Mouse (Mus musculus): Measurements from ENCODE around the gene Prmt3.

The Prmt3 gene

GRCm38 (mm10) chr7:49803511-49803910 lies 25.4 kb downstream of the Prmt3 start:
- no peak for DNase-seq

GRCm38 (mm10) chr7:49804638-49805165 lies 26.6 kb downstream of the Prmt3 start:
- DNase-seq, result no peak

- no peak for DNase-seq
These were observed 27.5 kb downstream of the Prmt3 start for GRCm38 (mm10) chr7:49805618-49806017.

DNA sequence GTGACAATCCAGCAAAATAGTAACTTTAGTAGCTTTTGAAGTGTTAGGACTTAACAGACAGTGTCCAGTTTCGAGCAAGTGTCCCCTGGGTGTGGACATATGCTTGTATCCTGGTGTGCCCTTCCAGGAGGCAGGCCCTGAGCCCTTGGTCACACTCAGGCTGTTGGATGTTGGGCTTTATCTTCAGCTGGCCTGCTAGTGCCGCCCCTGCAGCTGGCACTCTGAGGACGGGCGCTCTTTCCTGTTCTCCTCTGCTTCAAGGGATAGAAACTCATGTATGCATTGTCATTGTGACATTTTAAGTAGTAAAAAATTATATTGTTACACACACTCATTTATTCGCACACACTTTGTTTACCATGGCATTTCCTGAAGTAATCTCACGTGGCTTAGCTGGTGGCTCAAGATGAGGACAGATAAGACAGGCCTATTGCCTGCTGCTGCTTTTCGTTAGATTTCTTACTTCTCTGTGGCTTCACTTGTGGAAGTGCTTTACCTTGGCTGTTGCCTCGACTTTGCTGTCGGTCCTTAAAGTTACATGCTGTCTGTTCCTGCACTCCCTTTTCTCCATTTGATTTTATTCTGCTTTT lies 29.0 kb downstream of the Prmt3 start:
- no peak for DNase-seq

- DNase-seq, result no peak
These were observed 29.9 kb downstream of the Prmt3 start for GRCm38 (mm10) chr7:49807846-49808622.

- DNase-seq, result no peak
These were observed 31.0 kb downstream of the Prmt3 start for GRCm38 (mm10) chr7:49809100-49809499.

DNA sequence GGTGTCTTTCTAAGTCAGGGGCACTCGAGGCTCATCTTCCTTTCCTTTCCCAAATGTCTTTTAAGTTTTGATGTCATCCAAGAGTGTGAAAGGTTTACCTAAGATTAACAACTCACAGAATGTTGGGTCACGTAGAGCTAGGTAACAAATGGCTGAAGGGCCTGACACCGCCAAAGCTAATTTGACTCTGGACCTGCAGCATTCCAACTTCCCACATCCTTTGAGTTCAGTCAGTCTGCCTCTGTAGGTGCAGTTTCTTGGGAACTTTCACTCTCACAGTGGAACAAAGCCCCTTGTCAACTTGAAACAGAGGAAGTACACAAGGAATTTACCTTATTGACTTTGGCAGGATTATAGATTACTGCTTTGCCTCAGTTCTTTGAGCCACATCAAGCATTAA lies 31.4 kb downstream of the Prmt3 start:
- DNase-seq, result no peak

- DNase-seq, result no peak
These were observed 33.2 kb downstream of the Prmt3 start for GRCm38 (mm10) chr7:49811346-49811745.

- DNase-seq, result no peak
These were observed 41.2 kb downstream of the Prmt3 start for GRCm38 (mm10) chr7:49819393-49819792.

GRCm38 (mm10) chr7:49821370-49821769 lies 43.2 kb downstream of the Prmt3 start:
- DNase-seq, result no peak

DNA sequence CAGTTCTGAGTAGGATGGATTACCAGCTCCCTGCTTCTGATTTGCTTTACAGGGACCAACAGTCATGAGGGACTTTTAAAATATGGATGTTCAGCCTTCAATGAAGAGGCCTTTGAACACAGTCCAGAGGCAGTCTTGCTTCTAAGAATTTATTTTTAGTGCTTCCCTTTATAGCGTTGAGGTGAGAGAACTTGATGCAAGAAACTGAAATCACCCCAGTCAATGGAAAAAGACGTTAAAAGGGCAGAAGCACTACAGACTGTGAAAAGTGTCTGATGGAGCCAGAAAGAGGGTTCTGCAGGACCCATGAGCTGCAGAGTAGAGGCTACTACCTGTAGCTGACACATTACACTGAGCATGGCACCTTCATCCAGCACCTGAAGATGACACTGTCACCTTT lies 43.9 kb downstream of the Prmt3 start:
- no peak for DNase-seq

DNA sequence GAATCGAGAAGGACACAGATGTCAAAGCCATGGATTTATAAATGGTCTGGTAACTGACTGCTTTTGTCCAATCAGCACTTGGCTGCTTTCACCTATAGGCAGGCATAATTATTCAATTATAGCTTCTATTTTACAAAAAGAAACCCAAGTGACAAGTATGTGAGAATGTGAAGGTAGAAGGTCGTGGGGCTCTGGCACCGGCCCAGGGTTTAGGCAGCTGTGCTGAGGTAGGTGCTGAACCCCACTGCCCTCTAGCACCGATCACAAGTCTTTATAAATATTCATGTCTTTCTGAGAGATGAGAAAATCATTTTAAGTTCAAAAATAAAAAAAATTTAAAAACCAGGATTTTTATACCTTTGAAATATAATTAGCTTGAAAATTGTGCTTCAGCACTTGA lies 45.4 kb downstream of the Prmt3 start:
- DNase-seq, result no peak

GRCm38 (mm10) chr7:49824043-49824442 lies 45.9 kb downstream of the Prmt3 start:
- DNase-seq, result no peak

DNA sequence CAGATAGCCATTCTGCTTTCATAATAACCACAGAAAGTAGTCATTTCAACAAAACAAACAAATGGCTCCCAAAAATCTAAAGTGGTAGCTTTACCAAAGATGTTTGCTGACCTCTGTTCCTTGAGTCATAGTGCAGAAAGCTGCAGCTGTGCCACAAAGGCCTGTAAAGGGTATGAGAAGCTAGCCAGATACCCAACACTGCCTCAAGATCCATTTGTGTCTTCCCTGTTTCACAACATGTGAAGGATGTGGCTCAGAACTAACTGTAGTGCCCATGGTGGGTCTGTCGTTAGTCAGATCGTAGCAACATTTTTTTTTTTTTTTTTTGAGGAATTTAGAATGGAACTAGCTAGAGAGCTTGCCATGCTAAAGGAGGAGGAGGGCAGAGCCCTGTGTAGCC lies 46.4 kb downstream of the Prmt3 start:
- DNase-seq, result no peak

GRCm38 (mm10) chr7:49825492-49825891 lies 47.3 kb downstream of the Prmt3 start:
- no peak for DNase-seq

DNA sequence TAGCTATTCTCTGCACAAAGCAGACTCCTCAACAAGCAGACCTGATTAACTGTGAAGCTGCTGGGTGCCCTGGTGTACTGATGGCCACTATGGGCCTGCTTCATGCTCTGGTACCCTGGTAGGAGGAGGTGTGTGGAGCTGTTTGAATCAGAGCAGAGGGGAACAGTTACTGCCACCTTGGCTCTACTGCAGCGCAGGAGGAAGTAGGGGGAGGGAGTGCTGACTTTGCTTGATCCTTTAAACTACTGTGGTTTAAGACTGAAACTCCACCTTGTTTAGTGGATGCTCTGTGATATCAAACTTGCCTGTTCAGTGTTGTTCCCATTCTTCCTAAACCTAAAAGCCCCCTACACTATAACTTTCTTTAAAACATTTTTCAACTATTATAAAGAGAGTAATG lies 49.8 kb downstream of the Prmt3 start:
- DNase-seq, result no peak

DNA sequence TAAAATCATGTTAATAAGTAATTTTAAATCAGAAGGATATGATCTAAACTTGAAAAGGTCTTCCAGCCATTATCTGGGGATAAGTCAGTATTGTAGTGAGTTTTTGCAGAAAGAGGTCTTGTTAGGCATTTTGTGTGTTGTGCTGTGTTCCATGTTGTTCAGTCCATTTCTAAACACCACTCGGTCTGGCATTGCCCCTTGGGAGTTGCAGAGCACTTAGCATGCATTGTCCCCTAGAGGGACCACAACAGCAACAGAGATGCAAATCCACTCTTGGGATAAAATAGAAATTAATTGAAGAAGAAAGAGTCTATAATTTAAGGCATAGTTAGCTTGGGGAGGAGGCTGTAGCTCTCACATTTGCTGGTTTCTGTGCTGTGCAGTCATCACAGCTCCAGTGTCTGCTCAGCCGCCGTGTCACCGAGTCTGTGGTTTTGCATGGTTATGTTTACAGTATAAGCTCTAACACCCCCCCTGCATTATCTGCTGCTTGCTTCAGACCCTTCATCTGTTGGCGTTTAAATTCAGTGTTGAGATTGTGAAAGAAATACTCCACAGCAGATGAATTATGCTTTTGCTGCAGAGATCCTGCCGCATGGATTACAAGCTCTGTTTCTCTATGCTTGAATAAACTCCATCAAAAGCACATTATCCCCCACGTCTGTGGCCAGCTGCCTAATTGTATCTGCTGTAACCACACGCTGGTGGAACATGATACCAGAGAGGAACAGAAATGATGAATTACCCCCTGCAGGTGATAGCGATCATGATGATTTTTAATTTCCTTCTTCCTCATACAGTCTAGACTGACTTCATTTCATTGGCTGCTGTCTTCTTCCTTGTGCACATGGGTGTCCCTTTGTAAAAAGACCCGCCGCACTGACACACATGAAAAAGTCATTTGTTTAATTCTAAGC lies 64.5 kb downstream of the Prmt3 start:
- DNase-seq, result no peak

DNA sequence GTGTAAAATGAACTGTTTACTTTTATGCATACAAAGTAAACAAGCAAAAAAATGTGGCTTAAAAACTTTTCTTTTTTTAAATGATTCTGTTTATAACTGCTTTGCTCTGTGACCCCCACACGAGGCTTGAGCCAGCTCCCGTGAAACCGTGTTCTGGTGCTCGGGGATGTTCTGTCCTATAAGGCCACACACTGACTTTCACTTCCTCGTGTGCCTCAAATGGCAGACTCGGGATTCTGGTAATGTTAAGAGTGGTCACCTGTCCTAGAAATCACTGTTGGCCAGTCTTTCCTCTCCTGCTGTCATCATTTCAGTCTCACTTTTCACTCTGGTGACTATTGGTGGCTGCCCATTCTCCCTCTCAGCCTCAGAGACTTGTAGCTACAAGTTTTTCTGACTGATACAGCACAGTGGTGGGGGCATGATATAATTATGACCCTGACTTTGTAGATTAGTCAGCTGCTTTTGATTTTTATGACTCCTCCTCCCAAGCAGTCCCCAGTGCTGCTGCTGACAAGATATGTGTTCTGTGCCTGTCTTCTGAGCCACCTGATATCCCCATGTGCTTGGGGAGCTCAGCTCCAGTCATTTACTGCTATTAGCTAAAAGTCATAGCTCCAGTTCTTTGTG lies 65.3 kb downstream of the Prmt3 start:
- DNase-seq, result no peak

DNA sequence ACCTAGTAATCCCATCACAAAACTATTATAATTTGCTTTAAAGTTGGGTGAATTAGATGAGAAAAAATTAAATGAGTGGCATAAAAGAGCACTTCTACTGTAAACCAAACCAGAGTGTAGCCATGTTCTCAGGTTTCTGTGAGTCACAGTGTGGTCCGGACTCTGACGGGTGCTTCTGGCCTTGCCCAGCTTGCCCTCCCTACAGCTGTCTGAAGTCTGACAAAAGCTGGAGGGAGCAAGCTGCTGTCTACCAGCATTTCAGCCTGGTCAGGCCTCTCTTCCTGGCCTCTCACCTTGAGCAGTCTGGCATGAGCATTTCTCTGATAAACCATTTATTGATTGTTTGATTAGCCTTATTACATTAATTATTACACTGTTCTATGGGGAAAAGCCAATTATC lies 69.8 kb downstream of the Prmt3 start:
- DNase-seq, result no peak

DNA sequence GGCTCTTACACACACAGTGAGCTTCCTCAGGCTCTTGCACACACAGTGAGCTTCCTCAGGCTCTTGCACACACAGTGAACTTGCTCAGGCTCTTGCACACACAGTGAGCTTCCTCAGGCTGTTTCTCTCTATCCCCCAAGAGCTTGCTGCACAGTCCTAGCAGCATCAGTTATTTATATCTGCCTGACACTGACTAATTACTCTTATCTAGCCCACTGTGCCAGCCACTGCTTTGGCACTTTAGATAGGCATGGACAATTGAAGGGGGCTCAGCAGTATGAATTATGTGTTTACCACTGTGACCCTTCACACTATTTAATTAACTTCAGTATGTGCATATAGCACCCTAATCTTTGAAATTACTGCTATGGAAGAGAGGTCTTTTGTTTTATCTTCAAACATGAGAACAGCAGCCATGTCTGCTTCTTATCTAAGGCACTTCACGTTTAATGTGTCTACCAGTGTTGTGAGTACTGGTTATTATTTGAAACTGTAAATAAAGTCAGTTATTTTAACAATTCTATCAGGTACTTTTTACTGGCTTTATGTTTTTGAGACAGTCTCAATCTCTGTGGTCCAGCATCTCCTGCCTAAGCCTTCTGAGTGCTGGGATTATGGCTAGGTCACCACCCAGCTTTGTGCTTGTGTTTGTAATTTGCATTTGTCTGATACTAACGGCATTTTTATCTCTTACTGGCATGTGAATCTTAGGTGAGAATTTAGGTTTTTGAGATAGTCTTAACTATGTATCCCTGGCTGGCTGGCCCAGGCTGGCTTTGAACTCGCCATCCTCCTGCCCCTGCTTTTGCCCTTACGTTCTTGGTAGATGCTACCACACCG lies 75.4 kb downstream of the Prmt3 start:
- DNase-seq, result no peak

DNA sequence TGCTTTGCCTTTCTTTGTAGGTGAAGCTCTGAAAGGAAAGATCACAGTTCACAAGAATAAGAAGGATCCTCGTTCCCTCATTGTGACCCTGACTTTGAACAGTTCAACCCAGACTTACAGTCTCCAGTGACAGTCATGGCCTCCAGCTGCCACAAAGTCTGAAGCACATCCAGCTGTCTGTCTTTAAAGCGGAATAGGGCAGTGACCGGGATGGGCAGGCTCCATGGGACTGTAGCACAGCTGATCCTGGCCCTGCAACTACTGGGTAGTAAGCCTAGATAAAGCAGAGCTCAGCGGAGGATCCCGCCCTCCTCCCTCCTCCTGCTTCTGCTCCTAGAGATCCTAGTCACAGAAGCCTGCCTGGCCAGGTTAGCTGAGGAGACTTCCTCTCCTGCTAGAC lies 79.2 kb downstream of the Prmt3 start:
- DNase-seq, result no peak

DNA sequence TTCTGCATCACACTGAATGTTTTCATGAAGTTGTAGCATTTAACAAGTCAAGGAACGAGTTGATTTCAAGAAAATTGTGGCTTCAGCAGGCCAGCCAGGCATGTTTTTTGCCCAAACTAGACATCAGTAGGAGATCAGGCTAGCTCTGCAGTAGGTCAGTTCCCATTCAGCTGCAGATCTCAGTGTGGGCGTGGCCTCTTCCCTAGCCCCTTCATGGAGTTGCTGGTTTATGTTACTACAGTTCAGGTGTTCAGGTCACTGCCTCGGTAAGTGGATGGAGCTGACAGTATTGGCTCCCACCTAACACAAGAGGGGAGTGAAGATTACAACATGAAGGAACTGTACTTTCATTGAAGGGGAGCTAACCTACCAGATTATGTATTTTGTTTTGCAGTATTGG lies 80.1 kb downstream of the Prmt3 start:
- no peak for DNase-seq

Data from kidney, adult 18-20 months (tissue).